Mouse (Mus musculus) embryonic fibroblast, embryonic 13.5 days (primary cell): ENCODE measurements around the gene Lgals1. TPM values are rescaled to one million over a fixed set of nuclear protein-coding genes. Genes with fewer than 3 reads are reported as not detected.

ENCODE experiments used
- H3K27ac ChIP-seq: 2 replicates; pipeline ENCODE4 v1.5.1; 2012; ENCODE audit warnings: low read length, control low read depth, inconsistent platforms; ENCODE audit not compliant: insufficient read depth
- H3K4me1 ChIP-seq: 2 replicates; pipeline ENCODE4 v1.6.1; 2011; ENCODE audit warnings: low read length; ENCODE audit not compliant: control insufficient read depth, insufficient read depth
- H3K4me3 ChIP-seq: 2 replicates; pipeline ENCODE4 v1.5.1; 2011; ENCODE audit warnings: mild to moderate bottlenecking, control low read depth, low read length; ENCODE audit not compliant: insufficient read depth
- CTCF ChIP-seq: IDR thresholded peaks from 2 replicates; pipeline ENCODE4 v1.5.1; 2011; ENCODE audit warnings: mild to moderate bottlenecking, control low read depth, low read length, moderate library complexity, borderline replicate concordance; ENCODE audit not compliant: insufficient read depth
- POLR2A ChIP-seq: IDR thresholded peaks from 2 replicates; pipeline ENCODE4 v1.6.1; 2011; ENCODE audit warnings: low read depth, mild to moderate bottlenecking, control low read depth, low read length, moderate library complexity
- polyA plus RNA-seq: library from polyadenylated mRNA; stranded (reverse); fragments of >200 nt; gene quantifications from 2 replicates; pipeline ENCODE4 v1.2.4, GENCODE M21; 2011; ENCODE audit warnings: low read depth; ENCODE audit not compliant: missing spikeins, insufficient read length

The Lgals1 gene
- polyA plus RNA-seq, 1 experiment, result 4,027 TPM

DNA sequence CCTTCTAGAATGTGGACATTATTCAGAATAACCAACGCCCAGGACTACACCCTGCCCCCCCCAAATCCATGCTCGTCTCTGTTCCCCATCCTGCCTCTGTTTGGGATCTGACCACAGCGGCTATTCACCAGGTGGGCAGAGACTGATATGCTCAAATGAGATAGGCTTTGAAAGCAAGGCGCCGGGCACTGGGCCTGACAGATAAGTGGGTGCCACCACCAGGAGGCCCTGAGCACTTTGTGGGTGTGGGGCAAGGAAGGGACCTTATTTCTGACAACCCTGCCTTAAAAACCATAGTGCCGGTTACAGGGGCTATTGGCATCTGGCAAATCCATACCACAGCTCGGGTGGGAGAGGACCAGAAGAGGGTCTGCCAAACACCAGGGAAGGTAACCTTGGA, 3.8 kb upstream of the Lgals1 start:
- H3K27ac ChIP-seq, result no peak overlapping the region
- H3K4me3 ChIP-seq, result no peak overlapping the region
- peaks cover 17% of the 10 kb centered on the region for H3K4me1 ChIP-seq
- TF ChIP-seq POLR2A (no peak), CTCF (no peak)

- Histone ChIP-seq H3K27ac (no peak overlapping the region), H3K4me1 (peaks cover 17% of the 10 kb centered on the region), H3K4me3 (no peak overlapping the region)
- no peak for TF ChIP-seq POLR2A
- no peak for TF ChIP-seq CTCF
Observed at GRCm38 (mm10) chr15:78923585-78923984, 2.9 kb upstream of the Lgals1 start.

DNA sequence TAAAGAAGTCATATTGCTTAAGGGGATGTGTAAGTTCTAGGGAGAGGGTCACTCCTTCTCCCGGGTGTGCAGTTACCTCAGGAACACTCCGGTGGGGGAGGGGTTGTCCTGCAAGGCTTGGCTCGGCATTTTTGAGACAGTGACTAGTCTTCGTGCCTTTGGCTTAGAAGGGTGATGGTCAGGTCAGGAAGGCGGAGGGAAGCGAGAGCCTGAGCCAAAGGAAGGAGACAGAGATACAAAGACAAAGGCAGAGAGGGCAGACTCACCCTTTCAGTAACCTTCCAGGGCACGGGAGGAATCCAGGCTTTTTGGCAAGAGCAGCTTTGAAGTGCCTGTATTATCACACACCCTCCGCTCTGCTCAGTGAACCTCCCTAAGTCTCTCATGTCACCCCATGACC, 1.4 kb upstream of the Lgals1 start:
- TF ChIP-seq CTCF (no peak), POLR2A (no peak)
- peaks cover 19% of the 10 kb centered on the region for H3K4me1 ChIP-seq

DNA sequence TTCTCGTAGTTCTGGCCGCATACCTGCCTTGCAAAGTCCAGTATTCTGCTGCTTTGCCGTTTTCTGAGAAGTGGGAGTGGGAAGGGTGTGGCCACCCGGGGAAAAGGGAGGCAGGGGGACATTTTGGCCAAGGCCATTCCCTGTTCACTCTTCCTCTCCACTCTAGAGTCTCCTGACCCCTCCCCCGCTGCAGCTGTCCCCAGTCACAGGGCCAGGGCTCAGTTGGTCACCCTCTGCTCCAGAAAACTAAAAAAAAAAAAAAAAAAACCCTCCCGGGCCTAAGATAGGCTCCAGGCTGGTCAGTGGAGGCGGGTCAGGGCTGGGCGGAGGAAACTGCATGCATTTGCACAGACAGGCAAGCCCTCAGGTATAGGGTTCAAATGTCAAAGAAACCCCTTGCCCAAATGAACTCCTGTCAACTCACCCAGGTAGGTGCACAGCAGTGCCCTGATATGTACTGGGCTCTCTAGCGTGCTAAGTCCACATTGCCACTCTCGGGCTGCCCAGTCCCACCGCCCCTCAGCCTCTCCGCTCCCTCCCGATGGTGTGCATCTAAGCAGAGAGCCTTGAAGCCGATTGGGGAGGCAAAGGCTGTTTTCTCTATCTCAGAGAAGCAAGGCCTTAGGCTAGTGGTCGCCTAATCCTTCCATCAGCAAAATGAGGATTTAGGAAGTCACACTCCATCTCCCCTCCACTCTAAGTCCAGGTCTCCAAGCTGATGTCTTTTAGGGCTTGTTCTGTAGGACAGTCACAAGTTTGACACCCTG, 679 bp downstream of the Lgals1 start:
- TF ChIP-seq CTCF (no peak), POLR2A (peak; percentile 39; the same call in 1 of the 2 replicates)
- peak overlapping the region; percentile 99 for H3K27ac ChIP-seq
- H3K4me1 ChIP-seq, result peaks cover 20% of the 10 kb centered on the region
- H3K4me3 ChIP-seq, result peak overlapping the region; percentile 82

More for the DNA sequence above, 1.4 kb upstream of the Lgals1 start:
- H3K4me3 ChIP-seq, result no peak overlapping the region
- peak overlapping the region; percentile 92 for H3K27ac ChIP-seq

GRCm38 (mm10) chr15:78927788-78928457, 1.4 kb downstream of the Lgals1 start:
- TF ChIP-seq POLR2A (peak; percentile 67), CTCF (no peak)
- Histone ChIP-seq H3K4me3 (peak overlapping the region; percentile 82), H3K4me1 (peaks cover 20% of the 10 kb centered on the region), H3K27ac (peak overlapping the region; percentile 99)

- Histone ChIP-seq H3K27ac (peak overlapping the region; percentile 82), H3K4me3 (peak overlapping the region; percentile 46), H3K4me1 (peaks cover 20% of the 10 kb centered on the region)
- TF ChIP-seq CTCF (no peak), POLR2A (peak; percentile 38)
Observed at GRCm38 (mm10) chr15:78928539-78928938, 2.0 kb downstream of the Lgals1 start.

- H3K4me3 ChIP-seq, result no peak overlapping the region
- H3K27ac ChIP-seq, result peak overlapping the region; percentile 15
- peaks cover 16% of the 10 kb centered on the region for H3K4me1 ChIP-seq
- TF ChIP-seq POLR2A (peak; percentile 12), CTCF (no peak)
Observed at GRCm38 (mm10) chr15:78930192-78930706, 3.7 kb downstream of the Lgals1 start.

- H3K27ac ChIP-seq, result peak overlapping the region; percentile 15
- TF ChIP-seq POLR2A (peak; percentile 86), CTCF (no peak)
- H3K4me3 ChIP-seq, result no peak overlapping the region
- peaks cover 10% of the 10 kb centered on the region; the same call in 1 of the 2 replicates for H3K4me1 ChIP-seq
Observed at GRCm38 (mm10) chr15:78930801-78931426, 4.4 kb downstream of the Lgals1 start.

DNA sequence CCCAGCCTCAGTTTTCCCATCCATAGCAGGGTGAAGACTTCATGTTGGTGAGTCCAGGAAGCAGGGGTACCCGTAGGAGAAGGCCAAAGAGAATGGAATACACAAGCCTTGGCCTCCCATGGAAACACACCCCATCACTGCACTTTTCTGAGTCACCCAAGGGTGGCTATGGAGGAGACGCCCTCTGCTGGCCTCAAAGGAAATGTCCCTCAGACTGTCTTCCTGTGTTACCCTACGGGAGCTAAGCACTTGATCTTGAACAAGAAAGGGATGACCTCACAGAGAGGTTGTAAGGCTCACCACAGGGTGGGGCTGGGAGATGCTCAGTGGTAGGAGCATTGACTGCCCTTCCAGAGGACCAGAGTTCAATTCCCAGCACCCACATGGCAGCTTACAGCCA, 5.1 kb downstream of the Lgals1 start:
- Histone ChIP-seq H3K4me1 (peaks cover 14% of the 10 kb centered on the region; the same call in 1 of the 2 replicates), H3K4me3 (no peak overlapping the region), H3K27ac (no peak overlapping the region)
- TF ChIP-seq CTCF, result peak; percentile 47; the same call in 1 of the 2 replicates
- TF ChIP-seq POLR2A, result peak; percentile 50

DNA sequence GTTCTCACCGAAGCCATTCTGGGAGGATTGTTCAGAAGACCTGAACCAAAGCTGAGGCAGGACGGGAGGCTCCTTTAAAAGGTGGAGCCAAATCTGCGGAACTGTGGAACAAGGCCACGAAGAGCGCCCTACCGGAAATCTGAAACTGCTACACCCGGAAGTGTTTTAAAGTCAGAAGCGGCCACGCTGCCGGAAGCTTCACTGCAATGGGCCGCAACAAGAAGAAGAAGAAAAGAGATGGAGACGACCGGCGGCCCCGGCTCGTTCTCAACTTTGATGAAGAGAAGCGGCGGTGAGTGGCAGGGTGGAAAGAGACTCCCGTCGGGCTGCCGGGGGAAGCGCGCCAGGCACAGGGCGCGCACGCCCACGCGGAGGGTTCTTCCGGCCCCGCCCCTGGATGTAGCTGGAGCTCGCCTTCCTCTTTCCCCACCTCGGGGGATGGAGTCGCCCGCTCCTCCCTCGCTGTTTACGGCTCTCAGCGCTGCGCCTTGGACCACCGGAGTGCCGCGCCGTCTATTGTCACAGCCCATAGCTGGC, 8.3 kb downstream of the Lgals1 start, which contains the start of gene Nol12:
Gene Nol12 (plus strand): TSS at position 150 of the 537 bp plus-strand sequence.
- Histone ChIP-seq H3K4me3 (peak within 1 kb of the TSS; percentile 58), H3K4me1 (peaks cover 10% of the 10 kb centered on the region; the same call in 1 of the 2 replicates), H3K27ac (peak within 1 kb of the TSS; percentile 85)
- peak; percentile 96 for TF ChIP-seq POLR2A
- TF ChIP-seq CTCF, result no peak
